Mouse (Mus musculus) kidney, adult 2 months (tissue): ENCODE measurements around the gene Slc25a13.

Source experiments
- CTCF ChIP-seq: fragments of 200-500 bp; conservative IDR thresholded peaks from 2 replicates; pipeline ENCODE4 v1.5.1; 2011; ENCODE audit warnings: low read depth, mild to moderate bottlenecking, control low read depth, low read length, moderate library complexity, mixed read lengths; ENCODE audit not compliant: insufficient read depth, insufficient read length
- POLR2A ChIP-seq: fragments of 200-500 bp; IDR thresholded peaks from one replicate; pipeline ENCODE4 v1.6.1; 2011; ENCODE audit warnings: low read depth, low read length, control low read depth

- TF ChIP-seq CTCF (no peak), POLR2A (no peak)
Observed at GRCm38 (mm10) chr6:6053946-6054345, 163.0 kb downstream of the Slc25a13 start.
